Mouse (Mus musculus): ENCODE data around the gene Cyp17a1.

Gene Cyp17a1

DNA sequence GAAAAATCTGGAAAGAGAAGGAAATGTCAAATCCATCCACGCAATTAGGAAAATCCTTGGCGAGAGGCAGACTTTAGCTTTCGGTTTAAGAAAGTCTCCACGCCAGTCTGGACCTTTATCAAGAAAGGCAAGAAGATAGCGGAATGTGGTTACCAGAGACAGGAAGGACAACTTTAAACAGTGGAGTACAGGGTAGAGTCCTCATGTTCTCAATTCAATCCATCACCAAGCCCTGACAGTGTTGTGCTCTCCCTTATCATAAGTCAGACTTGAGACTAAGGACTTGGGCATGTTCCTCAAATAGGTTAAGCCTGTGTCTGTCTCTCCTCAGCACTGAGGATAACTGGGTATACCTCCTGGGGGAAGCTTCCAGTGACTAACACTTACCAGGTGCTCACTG is 3.2 kb downstream of the Cyp17a1 start:
- no peak for DNase-seq

DNA sequence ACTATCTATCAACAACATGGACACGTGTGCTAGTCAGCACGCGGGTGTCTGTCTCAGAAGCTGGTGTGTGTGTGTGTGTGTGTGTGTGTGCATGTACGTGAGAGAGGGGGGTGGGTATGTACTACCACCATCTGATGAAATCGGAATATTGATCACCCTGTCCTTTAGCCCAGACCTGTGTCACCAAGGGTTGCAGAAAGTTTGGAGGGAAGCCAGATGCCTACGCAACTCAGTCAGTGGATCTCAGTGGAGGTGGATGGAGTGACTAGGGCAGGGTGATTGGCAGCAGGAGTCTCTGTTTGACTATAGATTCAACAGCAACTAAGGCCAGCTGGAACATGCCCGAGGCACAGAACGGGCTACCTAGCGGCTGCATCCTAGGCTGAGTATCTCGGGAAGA is 4.7 kb downstream of the Cyp17a1 start:
- no peak for DNase-seq

DNA sequence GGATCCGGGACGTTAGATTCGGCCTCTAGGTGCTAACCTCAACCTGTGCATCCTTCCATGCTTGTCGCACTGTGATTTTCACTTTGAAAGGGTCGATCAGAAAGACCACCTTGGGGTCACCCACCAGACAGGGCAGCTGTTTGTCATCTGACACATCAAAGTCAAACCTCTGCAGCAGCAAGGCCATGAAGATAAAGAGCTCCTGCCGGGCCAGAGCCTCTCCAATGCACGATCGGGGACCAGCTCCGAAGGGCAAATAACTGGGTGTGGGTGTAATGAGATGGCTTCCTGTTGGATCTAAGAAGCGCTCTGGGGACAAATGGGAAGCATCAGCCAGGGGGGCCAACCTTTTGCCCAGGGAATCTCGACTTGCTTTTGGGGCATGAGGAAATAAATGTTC is 5.7 kb downstream of the Cyp17a1 start:
- DNase-seq = no peak

DNA sequence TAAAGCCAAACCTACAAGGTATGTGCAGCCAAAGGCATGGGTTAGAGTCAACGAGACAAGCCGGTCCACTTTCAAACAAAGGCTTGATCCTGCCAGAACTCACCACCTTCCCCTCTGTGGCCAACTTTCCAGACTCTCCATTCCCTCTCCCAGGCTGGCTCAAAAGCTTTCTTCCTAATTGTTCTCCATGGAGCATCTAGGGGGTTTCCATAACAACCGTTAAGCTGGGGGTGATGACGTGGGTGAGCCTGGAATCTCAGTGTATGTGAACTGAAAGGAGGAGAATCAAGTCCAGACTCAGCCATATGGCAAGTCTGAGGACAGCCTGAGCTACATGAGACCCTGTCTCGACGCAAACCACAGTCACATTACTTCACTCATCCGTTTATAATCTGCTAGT is 7.5 kb downstream of the Cyp17a1 start:
- DNase-seq = peak; percentile 42

DNA sequence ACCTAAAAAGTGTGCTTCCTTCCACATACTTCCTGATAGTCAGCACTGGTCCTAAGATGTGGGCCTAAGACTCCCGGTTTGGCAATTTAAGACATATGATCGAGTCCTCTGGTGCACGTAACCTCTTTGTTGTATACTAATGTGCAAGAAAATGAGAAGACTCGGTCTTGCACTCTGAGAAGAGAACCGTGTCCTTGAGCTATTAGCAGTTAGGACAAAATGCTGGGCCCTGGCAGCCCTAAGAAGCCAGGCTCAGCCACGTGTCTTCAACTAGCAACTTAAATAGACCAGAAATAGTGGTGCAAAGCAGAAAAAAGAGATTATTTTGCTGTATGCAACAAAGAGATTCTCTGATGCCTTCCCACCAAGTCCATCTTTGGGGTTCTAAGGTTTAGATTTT is 10.2 kb downstream of the Cyp17a1 start:
- no peak for DNase-seq

DNA sequence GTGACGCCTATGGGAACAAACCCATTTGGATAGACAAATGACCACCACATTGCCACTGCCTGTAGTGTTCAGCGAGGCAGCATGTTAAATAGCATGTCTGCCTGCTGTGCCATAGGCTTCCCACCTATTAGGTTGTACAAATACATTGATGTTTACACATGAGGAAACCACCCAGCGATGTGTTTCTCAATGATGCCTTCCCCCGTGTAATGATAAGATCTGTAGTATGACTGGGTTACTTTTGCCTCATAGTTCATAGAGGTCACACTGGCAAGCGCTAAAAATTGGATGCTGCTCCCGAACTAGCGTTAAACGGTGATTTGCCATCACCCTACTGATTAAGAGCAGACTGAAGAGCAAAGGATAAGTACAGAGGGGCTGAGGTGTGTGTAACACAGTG is 10.8 kb downstream of the Cyp17a1 start:
- DNase-seq = no peak

DNA sequence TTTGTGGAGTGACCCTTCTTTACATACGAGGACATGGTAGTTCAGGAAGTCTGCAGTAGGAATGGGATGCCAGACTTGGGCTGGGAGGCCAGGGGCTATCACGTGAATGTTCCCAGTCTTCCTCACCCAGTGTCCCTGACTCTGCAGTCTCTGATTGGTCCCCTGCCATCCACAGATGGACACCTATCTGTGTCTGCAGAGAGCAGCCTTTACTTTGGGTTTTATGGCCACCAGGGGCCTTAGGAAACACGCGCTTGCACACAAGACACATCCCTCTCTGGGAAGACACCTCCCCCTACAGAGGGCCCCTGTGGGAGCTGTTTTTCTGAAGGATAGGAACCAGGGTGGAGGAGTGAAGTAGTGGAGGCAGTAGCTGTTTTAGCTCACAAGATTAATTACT is 11.5 kb downstream of the Cyp17a1 start:
- no peak for DNase-seq

DNA sequence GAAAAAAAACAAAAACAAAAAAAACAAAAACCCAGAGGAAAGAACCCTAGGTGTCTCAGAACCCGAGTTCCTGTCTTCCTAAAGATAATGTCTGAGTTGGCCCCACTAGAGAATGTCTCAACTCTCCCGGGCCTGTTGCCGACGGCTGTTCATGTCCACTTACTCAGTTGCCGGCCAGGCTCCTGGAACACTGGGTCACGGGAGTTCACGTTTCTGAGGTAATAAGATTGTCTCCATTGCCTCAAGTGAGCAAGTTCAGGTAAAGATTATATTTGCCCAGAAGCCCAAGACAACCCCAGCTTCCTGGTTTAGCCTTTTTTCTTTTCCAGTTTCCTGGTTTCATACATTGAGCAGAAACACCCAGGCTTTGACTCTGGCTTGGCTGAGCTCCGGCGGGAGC is 14.1 kb downstream of the Cyp17a1 start:
- DNase-seq = no peak

DNA sequence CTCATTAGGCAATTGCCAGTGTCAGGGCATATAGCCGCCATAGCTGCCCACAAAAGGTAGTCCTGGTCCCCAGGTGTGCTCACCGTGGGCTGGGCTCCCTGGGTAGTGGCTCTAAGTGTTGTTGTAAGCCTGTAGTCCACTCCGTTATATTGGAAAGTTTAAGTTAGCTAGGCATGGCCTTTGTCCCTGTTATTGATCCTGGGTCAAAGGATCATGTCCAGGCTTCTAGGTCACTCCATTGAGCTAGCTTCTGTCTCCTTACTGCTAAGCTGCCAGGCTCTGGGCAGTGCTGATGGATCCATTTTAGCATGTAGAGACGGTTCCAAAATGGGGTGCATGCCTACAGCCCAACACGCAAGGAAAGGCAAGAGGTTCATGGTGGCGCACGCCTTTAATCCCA is 14.6 kb downstream of the Cyp17a1 start:
- no peak for DNase-seq

DNA sequence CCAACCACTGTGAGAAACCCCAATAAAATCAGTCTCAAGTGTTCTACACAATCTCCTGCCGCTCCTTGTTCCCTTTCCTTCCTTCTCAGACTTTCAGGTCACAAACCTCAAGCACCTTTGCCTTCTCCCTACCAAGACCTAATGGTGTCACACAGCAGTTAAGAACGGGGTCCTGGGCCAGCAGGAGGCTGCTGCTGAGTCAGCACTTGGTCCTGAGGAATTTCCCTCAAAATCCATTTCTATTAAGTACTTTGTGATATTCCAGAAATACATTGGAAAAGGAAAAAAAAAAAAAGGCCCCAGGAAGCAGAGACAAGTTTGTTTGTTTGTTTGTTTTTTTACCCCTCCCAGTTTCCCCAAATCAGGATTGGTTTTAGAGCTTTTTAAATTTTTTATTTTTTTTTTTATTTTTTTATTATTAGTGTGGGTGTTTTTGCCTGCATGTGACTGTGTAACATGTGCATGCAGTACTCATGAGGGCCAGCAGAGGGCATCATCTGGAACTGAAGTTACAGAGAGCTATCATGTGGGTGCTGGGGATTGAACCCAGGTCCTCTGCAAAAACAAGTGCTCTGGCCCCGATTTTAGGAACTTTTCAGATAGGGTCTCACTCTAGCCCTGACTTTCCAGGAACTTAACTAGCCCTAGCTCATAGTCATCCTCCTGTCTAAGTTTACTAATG is 15.5 kb downstream of the Cyp17a1 start:
- DNase-seq = no peak

DNA sequence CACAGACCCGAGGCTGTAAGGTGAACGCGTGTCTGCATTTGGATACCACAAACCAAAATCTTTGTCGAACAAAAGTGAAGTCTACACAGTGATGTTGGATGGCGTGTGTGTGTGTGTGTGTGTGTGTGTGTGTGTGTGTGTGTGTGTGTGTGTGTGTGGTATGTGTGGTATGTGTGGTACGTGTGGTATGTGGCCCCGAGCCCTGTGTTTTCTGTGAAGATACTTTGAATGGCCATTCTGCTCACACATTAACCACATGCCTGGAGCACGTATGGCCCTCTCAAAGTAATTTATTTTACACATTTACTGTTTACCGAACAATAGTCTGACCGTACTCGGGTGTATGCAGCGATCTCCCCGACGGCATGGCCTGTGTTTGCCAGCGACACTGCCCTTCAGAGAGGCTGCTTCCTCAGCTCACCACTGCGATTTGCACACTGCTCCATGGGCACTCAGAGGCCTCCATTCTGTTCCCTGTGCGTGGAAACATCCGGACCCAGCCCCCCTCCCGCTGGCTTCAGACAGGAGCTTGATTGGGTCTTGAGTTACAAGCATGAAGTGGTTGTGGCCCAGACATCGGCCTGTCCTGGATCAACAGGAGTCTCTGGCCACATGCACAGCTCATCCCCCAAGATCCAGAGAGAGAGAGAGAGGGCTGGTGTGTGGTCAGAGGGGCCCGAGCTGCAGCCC is 16.7 kb downstream of the Cyp17a1 start:
- DNase-seq = no peak

DNA sequence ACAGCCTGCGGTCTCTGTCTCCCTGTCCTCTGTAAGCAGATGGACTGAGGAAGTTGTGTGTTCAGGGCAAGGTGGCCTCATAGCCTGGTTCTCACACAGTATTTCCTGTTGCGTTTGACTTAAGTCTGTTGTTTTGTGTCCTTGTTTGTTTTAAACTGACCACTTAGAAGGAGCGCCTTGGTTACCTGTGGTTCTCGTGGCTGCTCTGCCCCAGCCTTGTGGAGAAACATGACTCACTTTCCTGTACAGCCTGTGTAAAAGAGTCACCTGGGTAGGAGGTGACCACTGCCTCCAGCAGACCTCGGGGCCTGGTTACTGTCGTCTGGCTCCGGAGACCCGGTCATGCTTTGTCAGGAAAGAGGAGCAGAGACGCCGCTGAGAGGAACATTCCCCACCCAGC is 17.3 kb downstream of the Cyp17a1 start:
- DNase-seq = no peak

DNA sequence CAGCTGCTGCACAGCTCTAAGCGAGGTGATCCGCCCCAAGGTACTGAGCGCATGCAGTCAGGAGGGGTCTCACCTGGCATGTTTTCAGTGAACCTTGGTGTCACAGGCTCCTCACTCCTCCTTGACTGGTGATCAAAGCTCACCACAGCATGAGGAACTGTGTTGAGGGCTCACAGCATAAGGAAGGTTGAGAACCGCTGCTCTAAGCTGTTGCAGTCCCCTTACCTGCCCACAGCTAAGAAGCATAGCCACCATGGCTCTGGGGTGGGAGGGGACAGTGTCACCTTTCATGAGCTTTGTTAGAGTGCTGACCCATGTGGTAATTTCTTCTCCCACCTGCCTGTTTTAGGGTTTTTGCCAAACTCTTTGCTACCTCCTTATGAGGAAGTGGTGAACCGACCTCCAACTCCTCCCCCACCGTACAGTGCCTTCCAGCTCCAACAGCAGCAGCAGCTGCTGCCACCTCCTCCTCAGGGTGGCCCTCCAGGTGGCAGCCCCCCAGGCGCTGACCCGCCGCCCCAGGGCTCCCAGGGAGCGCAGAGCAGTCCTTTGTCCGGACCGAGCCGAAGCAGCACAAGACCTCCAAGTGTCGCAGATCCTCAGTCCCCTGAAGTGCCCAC is 19.2 kb downstream of the Cyp17a1 start:
- DNase-seq = no peak

DNA sequence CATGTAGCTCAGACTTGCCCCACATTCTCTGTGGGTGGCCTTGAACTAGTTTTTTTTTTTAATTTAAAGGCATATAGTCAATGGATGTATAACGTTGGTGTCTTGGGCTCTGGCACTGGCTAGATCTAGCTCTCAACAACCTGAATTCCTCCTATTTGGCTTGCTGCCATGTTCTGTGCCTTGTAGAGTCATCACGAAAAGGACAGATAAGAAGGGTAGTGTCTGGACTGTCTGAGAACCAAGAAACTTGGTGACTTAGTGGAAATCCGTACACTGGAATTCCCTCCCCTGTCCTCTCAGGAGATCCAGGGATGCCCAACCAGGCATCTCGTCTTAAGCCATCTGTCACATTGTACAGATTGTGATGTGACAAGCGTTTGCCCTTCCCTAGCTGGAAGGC is 19.8 kb downstream of the Cyp17a1 start:
- no peak for DNase-seq

DNA sequence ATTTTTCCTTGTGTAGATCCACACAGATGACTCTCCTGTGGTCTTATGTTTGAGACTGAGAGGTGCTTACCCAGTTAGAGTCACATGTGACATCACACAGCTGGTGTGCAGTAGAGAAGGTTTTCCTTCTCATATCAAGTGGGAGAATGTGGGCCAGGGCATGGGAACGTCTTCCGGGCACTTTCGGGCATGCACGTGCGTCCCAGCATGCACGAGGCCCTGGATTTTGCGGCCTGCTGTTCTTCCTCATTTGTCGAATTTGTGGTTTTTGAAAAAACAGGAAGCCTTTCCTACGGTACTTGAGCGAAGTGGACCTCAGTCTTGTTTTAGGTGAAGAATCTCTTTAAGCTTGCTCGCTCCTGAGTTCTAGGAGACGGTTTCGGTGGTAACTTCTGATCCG is 24.4 kb downstream of the Cyp17a1 start:
- DNase-seq = no peak

DNA sequence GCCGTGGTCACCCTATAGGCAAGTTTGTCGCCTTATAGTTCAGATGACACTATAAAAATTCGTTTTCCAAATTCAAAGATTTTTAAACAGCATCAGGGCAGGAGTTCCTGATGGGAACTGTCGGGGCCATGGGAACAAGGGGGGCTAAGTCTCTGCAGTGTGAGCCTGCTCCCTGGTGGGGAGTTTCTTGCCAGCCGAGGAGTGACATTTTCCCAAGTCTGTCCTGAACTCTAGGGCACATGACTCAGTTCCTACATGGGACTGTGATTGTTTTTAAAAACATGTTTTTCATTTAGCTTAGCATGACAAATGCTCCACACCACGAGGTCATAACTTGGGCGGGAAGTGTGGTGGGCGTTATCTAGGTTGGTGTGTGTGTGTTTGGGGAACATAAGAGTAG is 25.1 kb downstream of the Cyp17a1 start:
- no peak for DNase-seq

DNA sequence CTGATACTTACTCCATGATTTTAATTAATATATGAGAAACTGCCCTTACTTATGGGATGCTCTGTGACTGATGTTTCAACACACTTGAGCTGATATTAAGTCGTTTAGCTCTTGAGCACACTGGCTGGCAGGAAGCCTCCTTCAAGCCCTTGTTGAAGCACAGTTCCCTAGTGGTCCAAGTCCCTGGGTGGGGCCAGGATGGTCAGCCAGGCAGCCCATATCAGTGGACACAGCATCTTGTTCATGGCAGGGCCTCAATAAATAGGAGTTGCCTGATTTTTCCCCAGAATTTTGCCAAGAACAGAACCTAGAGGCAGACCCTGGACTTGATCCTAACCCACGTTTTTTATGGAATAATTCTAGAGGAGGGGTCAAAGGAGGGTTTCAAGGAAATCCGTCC is 25.7 kb downstream of the Cyp17a1 start:
- no peak for DNase-seq

DNA sequence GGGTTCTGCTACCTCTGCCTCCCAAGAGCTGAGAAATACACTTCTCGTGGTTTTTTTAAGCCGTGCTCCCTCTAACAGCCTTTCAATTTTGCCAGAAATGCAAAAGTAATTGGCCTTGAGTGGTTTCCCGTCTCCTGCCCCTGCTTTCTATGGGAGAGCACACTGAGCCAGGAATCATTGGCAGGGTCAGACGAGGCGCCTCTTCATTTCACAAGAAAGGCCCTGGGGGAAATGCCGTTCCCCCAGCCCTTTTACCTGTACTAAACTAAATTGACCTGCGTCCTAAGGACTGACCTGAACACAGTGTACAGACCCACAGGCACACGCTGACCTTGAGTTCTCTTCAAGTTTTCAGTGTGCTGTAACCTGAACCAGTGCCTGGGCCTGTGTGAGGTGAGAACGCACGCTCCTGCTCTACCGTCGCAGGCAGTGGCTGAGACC is 26.9 kb downstream of the Cyp17a1 start:
- DNase-seq = no peak

DNA sequence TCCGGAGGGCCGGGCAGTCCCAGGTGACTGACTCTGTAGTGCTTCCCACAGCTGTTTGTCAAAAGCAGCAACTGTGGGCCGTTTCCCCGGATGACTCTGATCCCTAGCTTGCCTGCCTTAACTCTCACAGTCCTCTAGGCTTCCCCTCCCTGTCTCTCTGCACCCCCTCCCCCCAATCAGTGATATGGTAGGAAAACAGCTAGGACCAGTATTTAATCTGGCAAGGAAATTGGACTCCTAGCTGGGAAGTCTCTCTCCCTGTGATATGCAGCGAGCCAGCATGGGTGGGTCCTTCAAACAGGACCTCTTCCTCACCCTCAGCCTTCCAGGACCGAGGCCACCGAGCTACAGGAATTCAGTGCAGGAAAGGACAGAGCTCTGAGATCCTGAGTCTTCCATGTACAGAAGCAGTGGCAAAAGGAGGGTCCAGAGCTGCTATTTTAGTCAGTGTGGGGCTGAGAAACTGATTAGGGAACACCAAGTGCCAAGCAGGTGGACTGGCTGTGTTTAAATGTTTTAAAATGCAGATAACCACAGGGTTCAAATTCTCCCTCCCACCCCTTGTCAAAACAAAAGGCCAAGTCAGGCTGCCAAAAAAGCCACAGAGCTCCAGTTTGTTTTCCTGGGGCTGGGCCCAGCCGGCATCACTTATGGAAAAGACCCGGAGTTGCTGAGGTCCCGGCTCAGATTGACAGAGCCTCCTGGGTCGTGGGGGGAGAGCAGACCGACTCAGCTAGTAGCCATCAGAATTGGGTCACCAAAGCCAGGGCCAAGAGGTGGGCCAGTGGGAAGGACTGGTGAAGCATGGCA is 28.0 kb downstream of the Cyp17a1 start:
- no peak for DNase-seq

DNA sequence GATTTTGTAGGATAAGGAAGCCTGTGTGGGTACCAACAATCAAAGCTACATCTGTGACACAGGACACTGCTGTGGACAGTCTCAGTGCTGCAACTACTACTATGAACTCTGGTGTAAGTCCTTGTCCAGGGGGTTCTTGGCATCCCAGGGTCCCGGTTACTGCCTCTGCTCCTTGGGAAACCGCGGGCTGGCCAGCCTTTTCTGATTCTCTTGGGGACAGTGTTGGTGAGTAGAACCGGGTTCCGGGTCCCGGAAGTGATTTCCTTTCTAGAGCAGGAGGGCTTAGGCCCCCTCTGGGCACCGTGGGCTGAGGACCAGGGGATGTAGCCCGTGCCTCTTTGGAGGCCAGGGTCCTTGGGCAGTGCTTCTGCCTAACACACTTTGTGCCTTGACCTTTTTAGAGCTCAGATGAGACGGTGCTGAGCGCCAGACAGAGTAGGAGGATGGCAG is 28.6 kb downstream of the Cyp17a1 start:
- DNase-seq = no peak

DNA sequence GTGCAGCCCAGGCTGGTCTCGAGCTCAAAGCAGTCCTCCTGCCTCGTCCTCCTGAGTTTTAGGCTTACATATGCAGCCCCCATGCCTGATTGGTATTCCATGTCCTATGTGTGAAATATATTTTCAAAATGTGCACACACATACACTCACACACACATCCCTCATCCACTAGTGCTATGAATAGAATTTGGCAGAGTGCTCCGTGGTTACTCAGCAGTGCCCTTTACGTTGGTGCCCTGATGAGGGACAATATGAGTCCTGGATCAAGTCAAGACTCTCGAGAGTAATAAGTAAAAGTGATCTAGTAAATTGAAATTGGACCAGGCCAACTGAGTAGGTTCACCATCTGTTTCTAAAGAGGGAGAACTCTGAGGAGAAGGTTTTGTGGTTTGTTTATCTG is 29.7 kb downstream of the Cyp17a1 start:
- no peak for DNase-seq

DNA sequence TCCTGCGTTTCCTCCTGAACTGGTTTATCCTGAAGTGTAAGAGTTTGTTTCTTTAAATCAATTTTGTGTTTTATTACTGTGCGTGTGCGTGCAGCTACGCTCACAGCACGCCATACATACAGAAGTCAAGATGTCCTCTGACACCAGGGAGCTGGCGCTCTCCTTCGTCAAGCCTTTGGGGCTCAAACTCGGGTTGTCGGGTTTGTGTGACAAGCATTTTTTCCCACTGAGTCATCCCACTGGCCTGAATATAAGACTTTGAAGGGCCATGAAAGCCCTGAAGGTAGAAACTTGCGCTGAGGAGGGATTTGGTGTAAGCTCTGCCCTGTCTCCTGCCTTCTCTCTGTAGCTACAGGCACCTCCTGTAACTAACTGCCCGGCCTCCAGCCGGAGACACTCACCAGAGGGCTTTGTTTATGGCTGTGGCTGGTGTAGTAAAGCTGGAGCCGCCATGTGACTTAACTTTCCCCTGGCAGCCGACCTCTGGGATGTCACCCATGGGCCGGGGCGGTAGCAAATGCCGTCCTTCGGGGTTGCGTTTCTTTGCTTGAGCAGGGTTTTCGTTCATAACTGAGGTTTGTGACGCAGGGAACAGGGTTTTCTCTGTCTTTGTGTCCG is 30.7 kb downstream of the Cyp17a1 start:
- DNase-seq = no peak
